Mouse (Mus musculus): ENCODE measurements around the gene Myef2. TPM values are rescaled to one million over a fixed set of nuclear protein-coding genes. Genes with fewer than 3 reads are reported as not detected.

Myef2 gene
- total RNA-seq, 1 experiment, result 73.4 TPM

DNA sequence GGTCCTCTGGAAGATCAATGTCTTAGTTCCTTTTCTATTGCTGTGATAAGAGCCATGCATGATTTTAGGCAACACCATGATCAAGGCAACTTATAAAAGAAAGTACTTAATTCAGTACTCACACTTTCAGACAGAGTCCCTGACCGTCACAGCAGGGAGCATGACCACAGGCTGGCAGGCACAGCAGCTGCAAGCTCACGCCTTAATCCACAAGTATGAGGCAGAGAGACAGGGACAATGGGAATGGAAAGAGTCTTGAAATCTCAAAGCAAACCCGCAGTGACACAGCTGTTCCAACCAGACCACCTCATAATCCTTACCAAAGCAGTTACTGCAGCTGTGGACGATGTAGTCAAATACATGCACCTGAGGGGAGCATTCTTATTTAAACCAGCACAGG lies 10.7 kb upstream of the Myef2 start:
- in situ Hi-C loops (cut with MboI; ENCODE audit: low sequenced_read_pairs in 2 of 2, unreplicated experiment in 2 of 2), result no loop called here

DNA sequence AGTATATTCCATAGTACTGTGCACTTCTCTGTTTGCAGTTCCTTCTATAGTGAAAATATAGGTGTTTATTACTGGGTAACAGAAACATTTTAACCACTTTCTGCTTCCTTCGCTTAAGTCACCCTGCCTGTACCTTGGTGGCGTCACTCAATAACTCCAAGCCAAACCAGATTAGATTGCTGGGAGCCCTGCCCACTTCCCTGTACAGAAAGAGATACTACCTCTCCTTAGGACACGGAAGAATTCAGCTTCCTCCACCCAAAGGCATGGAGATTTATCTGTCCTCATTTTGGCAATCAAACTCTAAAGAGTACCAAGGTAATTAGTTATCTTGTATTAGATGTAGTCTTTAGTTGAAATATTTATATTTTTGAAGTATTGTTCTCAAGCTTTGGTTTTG lies 3.3 kb upstream of the Myef2 start:
- DNase-seq (ENCODE audit: low read depth, low spot score), result no peak
- Histone ChIP-seq H3K4me1 (ENCODE audit: control insufficient read depth in 2 of 2, insufficient read depth in 2 of 2, low read length in 2 of 2, poor library complexity in 1 of 2) (peaks cover 5% of the 10 kb centered on the region in 2 experiments; a peak in 1 of 4 replicates), H3K27ac (ENCODE audit: insufficient read depth, low read depth, low read length, poor library complexity, severe bottlenecking) (no peak overlapping the region), H3K36me3 (ENCODE audit: control insufficient read depth, insufficient read depth, low read length, poor library complexity, severe bottlenecking) (no peaks in the 10 kb centered on the region), H3K9ac (ENCODE audit: insufficient read depth, low read depth, low read length, poor library complexity, severe bottlenecking) (no peak overlapping the region), H3K4me3 (ENCODE audit: insufficient read depth in 1 of 2, low read depth in 1 of 2, low read length in 2 of 2, poor library complexity in 1 of 2, severe bottlenecking in 1 of 2) (no peak overlapping the region), H3K9me3 (ENCODE audit: control insufficient read depth, insufficient read depth, low read depth, low read length) (no peaks in the 10 kb centered on the region)
- TF ChIP-seq ZNF384 (IDR thresholded peaks at IDR 0.05; ENCODE audit: low read depth, low read length) (no peak), HCFC1 (IDR thresholded peaks at IDR 0.05; ENCODE audit: borderline replicate concordance, insufficient read depth, low read length) (no peak), CHD2 (IDR thresholded peaks at IDR 0.05; ENCODE audit: low read depth, low read length) (no peak), MAFK (IDR thresholded peaks at IDR 0.05; ENCODE audit: insufficient read depth, low read depth, low read length) (no peak), ZC3H11A (IDR thresholded peaks at IDR 0.05; ENCODE audit: borderline replicate concordance, low read depth, low read length) (no peak)
- in situ Hi-C loops (cut with MboI; ENCODE audit: low sequenced_read_pairs in 2 of 2, unreplicated experiment in 2 of 2), result no loop called here

More for the DNA sequence above, 10.7 kb upstream of the Myef2 start:
- no peak for DNase-seq (ENCODE audit: low read depth, low spot score)
- Histone ChIP-seq H3K9me3 (ENCODE audit: control insufficient read depth, insufficient read depth, low read depth, low read length) (no peaks in the 10 kb centered on the region), H3K27ac (ENCODE audit: insufficient read depth, low read depth, low read length, poor library complexity, severe bottlenecking) (no peak overlapping the region), H3K36me3 (ENCODE audit: control insufficient read depth, insufficient read depth, low read length, poor library complexity, severe bottlenecking) (no peaks in the 10 kb centered on the region), H3K4me1 (ENCODE audit: control insufficient read depth in 2 of 2, insufficient read depth in 2 of 2, low read length in 2 of 2, poor library complexity in 1 of 2) (peaks cover 2 to 5% of the 10 kb centered on the region in 2 experiments; a peak in 2 of 4 replicates), H3K4me3 (ENCODE audit: insufficient read depth in 1 of 2, low read depth in 1 of 2, low read length in 2 of 2, poor library complexity in 1 of 2, severe bottlenecking in 1 of 2) (no peak overlapping the region), H3K9ac (ENCODE audit: insufficient read depth, low read depth, low read length, poor library complexity, severe bottlenecking) (no peak overlapping the region)
- TF ChIP-seq CHD2 (IDR thresholded peaks at IDR 0.05; ENCODE audit: low read depth, low read length), result no peak
- no peak; the same call in 1 of the 2 replicates for TF ChIP-seq ZC3H11A (IDR thresholded peaks at IDR 0.05; ENCODE audit: borderline replicate concordance, low read depth, low read length)
- TF ChIP-seq ZNF384 (IDR thresholded peaks at IDR 0.05; ENCODE audit: low read depth, low read length), result no peak
- no peak for TF ChIP-seq HCFC1 (IDR thresholded peaks at IDR 0.05; ENCODE audit: borderline replicate concordance, insufficient read depth, low read length)
- TF ChIP-seq MAFK (IDR thresholded peaks at IDR 0.05; ENCODE audit: insufficient read depth, low read depth, low read length), result no peak

GRCm38 (mm10) chr2:125125824-125126223 lies 2.4 kb upstream of the Myef2 start:
- TF ChIP-seq MAFK (IDR thresholded peaks at IDR 0.05; ENCODE audit: insufficient read depth, low read depth, low read length) (no peak), CHD2 (IDR thresholded peaks at IDR 0.05; ENCODE audit: low read depth, low read length) (no peak), HCFC1 (IDR thresholded peaks at IDR 0.05; ENCODE audit: borderline replicate concordance, insufficient read depth, low read length) (no peak)
- Histone ChIP-seq H3K36me3 (ENCODE audit: control insufficient read depth, insufficient read depth, low read length, poor library complexity, severe bottlenecking) (no peaks in the 10 kb centered on the region), H3K9me3 (ENCODE audit: control insufficient read depth, insufficient read depth, low read depth, low read length) (no peaks in the 10 kb centered on the region), H3K27ac (ENCODE audit: insufficient read depth, low read depth, low read length, poor library complexity, severe bottlenecking) (no peak overlapping the region), H3K4me3 (ENCODE audit: insufficient read depth in 1 of 2, low read depth in 1 of 2, low read length in 2 of 2, poor library complexity in 1 of 2, severe bottlenecking in 1 of 2) (no peak overlapping the region), H3K9ac (ENCODE audit: insufficient read depth, low read depth, low read length, poor library complexity, severe bottlenecking) (no peak overlapping the region), H3K4me1 (ENCODE audit: control insufficient read depth in 2 of 2, insufficient read depth in 2 of 2, low read length in 2 of 2, poor library complexity in 1 of 2) (peaks cover 5 to 9% of the 10 kb centered on the region in 2 experiments; a peak in 2 of 4 replicates)
- in situ Hi-C loops (cut with MboI; ENCODE audit: low sequenced_read_pairs in 2 of 2, unreplicated experiment in 2 of 2), result no loop called here
- DNase-seq (ENCODE audit: low read depth, low spot score), result no peak

DNA sequence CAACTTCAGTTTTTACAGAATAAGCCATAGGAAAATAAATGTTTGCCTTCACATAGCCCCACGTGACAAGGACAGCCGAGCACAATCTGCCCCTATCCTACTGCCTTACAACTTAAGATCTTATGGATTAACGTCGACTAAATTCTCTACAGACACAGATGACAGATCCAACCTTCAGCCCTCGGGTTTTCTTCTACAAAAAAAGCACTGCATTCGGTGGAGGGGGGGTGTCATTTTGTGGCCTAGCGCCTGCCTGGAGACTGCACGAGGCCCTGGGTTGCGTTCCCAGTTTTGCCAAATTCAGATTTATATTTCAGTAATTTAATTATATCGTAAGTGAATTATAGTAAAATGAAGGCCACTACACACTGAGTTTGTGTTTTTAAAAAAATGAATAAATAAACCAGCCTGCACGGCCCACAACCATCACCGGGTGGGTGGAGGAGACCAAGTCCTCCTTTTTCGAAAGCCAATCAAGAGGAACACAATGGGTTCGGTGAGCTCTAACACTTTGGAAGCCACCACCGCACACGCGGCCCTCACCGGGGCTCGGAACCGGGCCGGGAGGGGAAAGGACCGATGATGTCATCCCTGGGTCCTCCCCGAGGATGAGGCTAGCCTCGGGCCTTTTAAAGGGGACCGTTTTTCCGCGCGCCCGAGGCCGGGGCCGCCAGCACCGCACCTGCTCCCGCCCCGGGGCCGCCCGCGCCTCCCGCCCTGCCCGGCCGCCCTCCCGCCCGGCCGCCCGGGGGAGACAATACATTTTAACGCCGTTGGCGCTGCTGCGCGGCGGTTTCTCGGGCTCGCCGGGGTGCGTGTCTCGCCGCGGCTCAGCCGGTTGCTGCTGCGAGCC lies 611 bp downstream of the Myef2 start:
- Histone ChIP-seq H3K27ac (ENCODE audit: insufficient read depth, low read depth, low read length, poor library complexity, severe bottlenecking) (peak overlapping the region; percentile 77), H3K9ac (ENCODE audit: insufficient read depth, low read depth, low read length, poor library complexity, severe bottlenecking) (peak overlapping the region; percentile 98), H3K36me3 (ENCODE audit: control insufficient read depth, insufficient read depth, low read length, poor library complexity, severe bottlenecking) (no peaks in the 10 kb centered on the region), H3K9me3 (ENCODE audit: control insufficient read depth, insufficient read depth, low read depth, low read length) (no peaks in the 10 kb centered on the region), H3K4me3 (ENCODE audit: insufficient read depth in 1 of 2, low read depth in 1 of 2, low read length in 2 of 2, poor library complexity in 1 of 2, severe bottlenecking in 1 of 2) (peak overlapping the region; percentile 91 to 100), H3K4me1 (ENCODE audit: control insufficient read depth in 2 of 2, insufficient read depth in 2 of 2, low read length in 2 of 2, poor library complexity in 1 of 2) (peaks cover 15% of the 10 kb centered on the region in 2 experiments; a peak in 2 of 4 replicates)
- in situ Hi-C loops (cut with MboI; ENCODE audit: low sequenced_read_pairs in 2 of 2, unreplicated experiment in 2 of 2), result no loop called here
- TF ChIP-seq ZC3H11A (IDR thresholded peaks at IDR 0.05; ENCODE audit: borderline replicate concordance, low read depth, low read length) (no peak), MAFK (IDR thresholded peaks at IDR 0.05; ENCODE audit: insufficient read depth, low read depth, low read length) (no peak), CHD2 (IDR thresholded peaks at IDR 0.05; ENCODE audit: low read depth, low read length) (no peak), HCFC1 (IDR thresholded peaks at IDR 0.05; ENCODE audit: borderline replicate concordance, insufficient read depth, low read length) (no peak), ZNF384 (IDR thresholded peaks at IDR 0.05; ENCODE audit: low read depth, low read length) (no peak)
- DNase-seq (ENCODE audit: low read depth, low spot score), result no peak
